Mouse (Mus musculus) hindbrain, postnatal 0 days (tissue): ENCODE data around the gene Synm. TPM values are rescaled to one million over a fixed set of nuclear protein-coding genes. Genes with fewer than 3 reads are reported as not detected.
A peak's percentile ranks its signal among the peaks of the same experiment; 100 is the strongest.

ENCODE experiments used
- ATAC-seq: fragments of 200-750 bp; cut with Nextera tagmentation; 2 replicates; pipeline ENCODE4 v1.8.0; 2017; ENCODE audit warnings: mild to moderate bottlenecking, moderate TSS enrichment, moderate library complexity
- DNase-seq: peaks from one replicate; pipeline ENCODE4 v3.0.0-alpha.2; 2015; ENCODE audit warnings: low spot score
- H3K27ac ChIP-seq: fragments of 300-500 bp; sonication (generic); 2 replicates; pipeline ENCODE4 v1.5.1; 2014; ENCODE audit warnings: mild to moderate bottlenecking
- H3K27me3 ChIP-seq: fragments of 300-500 bp; sonication (generic); 2 replicates; pipeline ENCODE4 v1.6.1; 2014; ENCODE audit warnings: low read length, mixed read lengths; ENCODE audit not compliant: insufficient read depth
- H3K36me3 ChIP-seq: fragments of 300-500 bp; sonication (generic); 2 replicates; pipeline ENCODE4 v1.6.1; 2014; ENCODE audit warnings: low read length, mixed read lengths; ENCODE audit not compliant: insufficient read depth
- H3K4me1 ChIP-seq: fragments of 300-500 bp; sonication (generic); 2 replicates; pipeline ENCODE4 v1.6.1; 2014; ENCODE audit warnings: antibody characterized with exemption, low read length, mixed read lengths; ENCODE audit not compliant: insufficient read depth
- H3K4me2 ChIP-seq: fragments of 300-500 bp; sonication (generic); 2 replicates; pipeline ENCODE4 v1.6.1; 2014; ENCODE audit warnings: low read depth, mild to moderate bottlenecking, low read length, moderate library complexity, mixed read lengths
- H3K4me3 ChIP-seq: fragments of 300-500 bp; sonication (generic); 2 replicates; pipeline ENCODE4 v1.5.1; 2014; ENCODE audit warnings: low read length
- H3K9ac ChIP-seq: fragments of 300-500 bp; sonication (generic); replicated peaks from 2 replicates; pipeline ENCODE4 v1.6.1; 2014; ENCODE audit warnings: mild to moderate bottlenecking, low read length, moderate library complexity, mixed read lengths
- H3K9me3 ChIP-seq: fragments of 300-500 bp; sonication (generic); 2 replicates; pipeline ENCODE4 v1.6.1; 2016; ENCODE audit warnings: low read length, mixed read lengths
- CTCF ChIP-seq: IDR thresholded peaks from 2 replicates; pipeline ENCODE4 v1.5.1; 2016; ENCODE audit warnings: antibody characterized with exemption, control low read depth, low read depth
- WGBS: fragments of 180-500 bp; shearing (Covaris S2); extraction: QIAGEN DNeasy Blood & Tissue Kit; methylation state at CpG from one replicate; pipeline ENCODE4 v1.1.7; 2014; 5-methylcytosine and 5-hydroxymethylcytosine counted together
- microRNA-seq, 2 experiments: library from miRNA; unstranded; fragments of <30 nt; microRNA quantifications; one replicate each; pipeline ENCODE4; 2016
- polyA plus RNA-seq: library from polyadenylated mRNA; unstranded; fragments of >200 nt; fragmentation: Nextera tagmentation; extraction: Ambion mirVana; gene quantifications from 2 replicates; pipeline ENCODE4 v1.2.1, GENCODE M21; 2015
- total RNA-seq: library from RNA; depleted of rRNA; stranded (reverse); fragments of >200 nt; gene quantifications from 2 replicates; pipeline ENCODE4 v1.2.3, GENCODE M21; 2014; rRNA removed

Synm gene
- total and polyA plus RNA-seq, 2 experiments from 2014 or later, result 5.8 to 6.4 TPM

- Histone ChIP-seq H3K4me1 (no peaks in the 10 kb centered on the region), H3K9me3 (no peaks in the 10 kb centered on the region), H3K27me3 (no peaks in the 10 kb centered on the region), H3K4me3 (no peak overlapping the region), H3K4me2 (no peak overlapping the region), H3K9ac (no peak overlapping the region), H3K27ac (no peak overlapping the region), H3K36me3 (no peaks in the 10 kb centered on the region)
- WGBS, result 88% methylated on average over 6 of the region's 6 CpGs
- ATAC-seq (no peak), DNase-seq (no peak)
- no peak for TF ChIP-seq CTCF
Measured at GRCm38 (mm10) chr7:67691036-67691435, 68.5 kb downstream of the Synm start.

GRCm38 (mm10) chr7:67689793-67690192 is 69.7 kb downstream of the Synm start:
- DNase-seq (no peak), ATAC-seq (no peak)
- H3K9me3 ChIP-seq, result no peaks in the 10 kb centered on the region
- H3K9ac ChIP-seq, result no peak overlapping the region
- WGBS, result 82% methylated on average over 7 of the region's 7 CpGs
- no peak overlapping the region for H3K4me3 ChIP-seq
- no peak for TF ChIP-seq CTCF
- H3K36me3 ChIP-seq, result no peaks in the 10 kb centered on the region
- no peaks in the 10 kb centered on the region for H3K4me1 ChIP-seq
- H3K4me2 ChIP-seq, result no peak overlapping the region
- H3K27me3 ChIP-seq, result no peaks in the 10 kb centered on the region
- no peak overlapping the region for H3K27ac ChIP-seq

GRCm38 (mm10) chr7:67688281-67688680 is 71.3 kb downstream of the Synm start:
- no peak overlapping the region for H3K4me3 ChIP-seq
- no peak for TF ChIP-seq CTCF
- no peak for DNase-seq
- H3K27me3 ChIP-seq, result no peaks in the 10 kb centered on the region
- H3K36me3 ChIP-seq, result no peaks in the 10 kb centered on the region
- no peak overlapping the region for H3K27ac ChIP-seq
- H3K9ac ChIP-seq, result no peak overlapping the region
- no peaks in the 10 kb centered on the region for H3K9me3 ChIP-seq
- WGBS, result 42% methylated on average over 3 of the region's 3 CpGs
- ATAC-seq, result no peak
- no peaks in the 10 kb centered on the region for H3K4me1 ChIP-seq
- H3K4me2 ChIP-seq, result no peak overlapping the region

- DNase-seq, result peak; percentile 35
- peak; percentile 35 for TF ChIP-seq CTCF
- WGBS, result 87% methylated on average over 3 of the region's 3 CpGs
Measured at GRCm38 (mm10) chr7:67686545-67686944, 73.0 kb downstream of the Synm start.

GRCm38 (mm10) chr7:67683006-67683405 is 76.5 kb downstream of the Synm start:
- Histone ChIP-seq H3K4me1 (no peaks in the 10 kb centered on the region), H3K27me3 (no peaks in the 10 kb centered on the region), H3K9me3 (no peaks in the 10 kb centered on the region), H3K9ac (no peak overlapping the region), H3K4me2 (no peak overlapping the region), H3K4me3 (no peak overlapping the region), H3K27ac (no peak overlapping the region), H3K36me3 (no peaks in the 10 kb centered on the region)
- DNase-seq (no peak), ATAC-seq (no peak)
- no peak for TF ChIP-seq CTCF
- WGBS, result 82% methylated on average over 16 of the region's 16 CpGs

More at GRCm38 (mm10) chr7:67686545-67686944, 73.0 kb downstream of the Synm start:
- Histone ChIP-seq H3K27me3 (no peaks in the 10 kb centered on the region), H3K9me3 (no peaks in the 10 kb centered on the region), H3K4me3 (no peak overlapping the region), H3K9ac (no peak overlapping the region), H3K36me3 (no peaks in the 10 kb centered on the region), H3K4me2 (no peak overlapping the region), H3K4me1 (no peaks in the 10 kb centered on the region), H3K27ac (no peak overlapping the region)
- no peak for ATAC-seq

- Histone ChIP-seq H3K27me3 (no peaks in the 10 kb centered on the region), H3K9ac (no peak overlapping the region), H3K36me3 (no peaks in the 10 kb centered on the region), H3K27ac (no peak overlapping the region), H3K4me3 (no peak overlapping the region), H3K9me3 (no peaks in the 10 kb centered on the region), H3K4me2 (no peak overlapping the region), H3K4me1 (no peaks in the 10 kb centered on the region)
- WGBS, result 84% methylated on average over 9 of the region's 9 CpGs
- DNase-seq, result no peak
- no peak for ATAC-seq
- TF ChIP-seq CTCF, result no peak
Measured at GRCm38 (mm10) chr7:67681078-67681477, 78.5 kb downstream of the Synm start.

Small RNA genes lying within 50 kb of the gene (microRNA-seq; reads per million reads assigned to microRNA genes)
- gene Gm23844, result 0 reads per million in 2 experiments

Other genes starting within 250 kb of the Synm start
- 43.2 and 48.5 TPM in 2 replicates for gene Lrrc28, start 114.5 kb downstream of the Synm start, total RNA-seq
- gene Lrrc28, start 114.5 kb downstream of the Synm start, polyA plus RNA-seq, result 22.4 and 22.6 TPM in 2 replicates
- gene Ttc23, start 112.3 kb downstream of the Synm start, total RNA-seq, result 4.3 and 5.3 TPM in 2 replicates
- gene Ttc23, start 112.3 kb downstream of the Synm start, polyA plus RNA-seq, result 6.2 and 8.2 TPM in 2 replicates
- 36.2 and 43.2 TPM in 2 replicates for gene Igf1r, start 193.1 kb upstream of the Synm start, total RNA-seq
- gene Igf1r, start 193.1 kb upstream of the Synm start, polyA plus RNA-seq, result 12.1 and 13.1 TPM in 2 replicates